Mouse (Mus musculus) embryo, embryonic 10 days (tissue): ENCODE results near the gene Gm4881.
A peak's percentile ranks its signal among the peaks of the same experiment; 100 is the strongest.

Experiments
- DNase-seq: peaks from one replicate; pipeline ENCODE4 v3.0.0-alpha.2; 2015; ENCODE audit warnings: low spot score

Gene Gm4881

GRCm38 (mm10) chr7:24944257-24944950 is at the start of gene Gm4881:
Gm4881 (minus strand) TSS chr7:24944494.
- no peak for DNase-seq

DNA sequence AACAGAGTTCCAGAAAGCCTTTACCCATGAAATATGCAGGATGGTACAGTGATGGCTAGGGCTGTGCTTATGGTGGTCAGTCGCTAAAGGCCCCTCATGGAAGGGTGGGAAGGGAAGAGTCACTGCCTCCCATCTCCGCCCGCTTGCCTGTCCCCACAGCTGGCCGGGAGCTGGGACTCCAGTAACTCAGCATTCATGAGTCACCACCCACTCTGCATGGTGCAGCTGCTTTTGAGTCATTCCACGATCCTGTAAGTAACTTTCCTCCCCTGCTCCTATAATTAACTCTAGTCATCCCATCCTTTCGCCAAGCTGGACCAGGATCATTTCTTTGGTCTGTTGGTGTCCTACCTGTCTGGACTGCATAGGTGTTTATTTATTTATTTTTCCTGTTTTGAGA is 48.8 kb upstream of the Gm4881 start:
- DNase-seq, result no peak

DNA sequence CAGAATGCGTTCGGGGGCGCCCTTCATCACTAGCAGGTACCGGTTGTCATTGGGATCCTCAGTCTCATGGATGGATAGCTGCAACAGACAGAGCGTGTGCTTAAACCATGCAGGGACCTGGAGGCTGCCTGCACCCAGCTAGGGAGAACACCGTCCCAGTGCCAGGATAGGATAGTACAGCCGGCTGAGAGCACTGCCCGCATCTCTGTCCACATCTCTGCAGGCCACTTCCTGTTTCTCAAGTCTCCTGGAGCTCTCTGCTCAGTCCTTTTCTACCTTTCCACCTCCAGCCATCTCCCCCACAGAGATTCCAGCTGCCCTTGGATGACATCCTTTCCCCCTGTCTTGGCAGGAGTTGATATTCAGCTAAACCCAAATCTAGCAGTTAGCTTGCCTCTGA is 46.2 kb upstream of the Gm4881 start:
- no peak for DNase-seq

- no peak for DNase-seq
Observed at GRCm38 (mm10) chr7:24987941-24988340, 43.6 kb upstream of the Gm4881 start.

DNA sequence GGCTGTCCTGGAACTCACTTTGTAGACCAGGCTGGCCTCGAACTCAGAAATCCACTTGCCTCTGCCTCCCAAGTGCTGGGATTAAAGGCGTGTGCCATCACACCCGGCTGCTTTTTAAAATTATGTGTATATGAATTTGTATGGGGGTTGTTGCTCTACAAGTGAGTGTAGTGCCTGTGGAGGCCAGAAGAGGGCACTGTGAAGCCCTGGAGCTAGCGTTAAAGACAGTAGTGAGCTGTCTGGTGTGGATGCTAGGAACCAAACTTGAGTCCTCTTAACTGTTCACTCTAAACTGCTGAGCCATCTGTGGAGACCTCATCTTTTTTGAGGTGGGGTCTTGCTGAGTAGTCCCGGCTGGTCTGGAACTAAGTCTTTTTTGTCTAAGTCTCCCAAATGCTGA is 41.5 kb upstream of the Gm4881 start:
- DNase-seq, result no peak

DNA sequence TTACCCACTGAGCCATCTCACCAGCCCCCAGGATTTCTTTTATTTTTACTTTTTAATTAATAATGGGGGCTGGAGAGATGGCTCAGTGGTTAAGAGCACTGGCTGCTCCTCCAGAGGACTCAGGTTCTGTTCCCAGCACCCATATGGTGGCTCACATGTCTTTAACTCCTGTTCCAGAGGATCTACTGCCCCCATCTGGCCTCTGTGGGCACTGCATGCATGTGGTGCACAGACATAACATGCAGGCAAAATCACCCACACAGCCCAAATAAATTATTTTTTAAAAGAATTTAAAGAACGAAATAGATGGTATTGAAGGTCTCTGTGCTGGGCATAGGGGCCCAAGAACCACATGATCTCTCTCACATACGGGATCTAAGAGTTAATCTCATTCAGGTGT is 40.0 kb upstream of the Gm4881 start:
- no peak for DNase-seq

DNA sequence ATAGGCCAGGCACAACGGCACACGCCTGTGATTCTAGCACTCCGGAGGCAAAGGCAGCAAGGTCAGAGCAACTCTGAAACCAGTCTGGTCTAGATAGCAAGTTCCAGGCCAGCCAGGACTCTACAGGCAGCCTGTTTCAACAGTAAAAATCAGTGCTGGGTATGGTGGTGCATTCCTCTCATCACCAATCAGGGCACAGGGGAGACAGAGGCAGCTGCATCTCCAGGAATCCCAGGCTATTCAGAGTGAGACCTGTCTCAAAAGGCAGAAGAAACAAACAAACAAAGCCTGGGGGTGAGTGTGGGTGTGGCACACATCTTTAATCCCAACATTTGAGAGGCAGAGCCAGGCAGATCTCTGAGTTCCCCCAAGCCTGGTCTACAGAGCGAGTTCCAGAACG is 39.1 kb upstream of the Gm4881 start:
- no peak for DNase-seq

- DNase-seq, result no peak
Observed at GRCm38 (mm10) chr7:24980439-24980838, 36.1 kb upstream of the Gm4881 start.

DNA sequence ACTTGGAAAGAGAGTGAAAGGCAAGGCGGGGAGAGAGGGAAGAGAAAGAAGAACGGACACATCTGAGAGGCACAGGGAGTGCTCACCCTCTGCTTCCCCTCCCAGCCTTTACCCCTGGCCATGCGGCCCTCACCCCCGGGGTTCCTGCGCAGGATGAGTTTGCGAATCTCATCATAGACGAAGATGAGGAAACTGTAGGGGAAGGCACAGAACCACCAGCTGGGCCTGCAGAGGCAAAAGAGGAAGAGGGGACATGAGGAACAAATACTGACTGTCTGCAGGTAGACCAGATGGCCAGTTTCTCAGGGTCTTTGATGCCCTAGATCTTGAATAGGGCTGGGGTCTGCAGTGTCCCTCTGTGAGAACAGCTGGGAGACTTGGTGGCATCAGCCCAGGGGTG is 34.5 kb upstream of the Gm4881 start:
- DNase-seq, result no peak

DNA sequence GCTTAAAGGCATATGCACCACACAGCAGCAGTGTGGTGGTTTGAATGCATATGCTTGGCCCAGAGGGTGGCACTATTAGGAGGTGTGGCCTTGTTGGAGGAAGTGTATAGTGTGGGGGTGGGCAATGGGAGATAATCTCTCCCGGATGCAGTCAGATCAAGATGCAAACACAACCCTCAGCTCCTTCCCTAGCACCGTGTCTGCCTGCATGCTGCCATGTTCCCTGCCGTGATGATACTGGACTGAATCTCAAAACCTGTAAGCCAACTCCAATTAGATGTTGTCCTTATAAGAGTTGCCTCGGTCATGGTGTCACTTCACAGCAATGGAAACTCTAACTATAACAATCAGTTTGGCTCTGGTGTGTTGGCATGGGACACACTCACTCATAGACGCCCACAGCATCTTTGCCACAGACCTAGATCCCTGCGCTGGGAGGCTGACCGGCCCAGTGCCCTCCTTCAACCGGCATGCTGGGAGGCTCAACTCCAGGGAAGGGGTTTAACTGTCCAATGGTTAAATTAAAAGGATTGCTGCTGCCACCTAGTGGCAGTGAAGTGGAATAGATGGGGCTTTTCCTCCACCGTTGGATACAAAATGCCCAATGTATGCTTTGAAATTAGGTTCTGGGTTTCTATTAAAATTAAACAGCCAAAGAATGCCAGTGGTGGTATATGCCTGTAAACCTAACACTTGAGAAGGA is 30.8 kb upstream of the Gm4881 start:
- peak; percentile 68 for DNase-seq

GRCm38 (mm10) chr7:24973902-24974301 is 29.6 kb upstream of the Gm4881 start:
- DNase-seq, result no peak

DNA sequence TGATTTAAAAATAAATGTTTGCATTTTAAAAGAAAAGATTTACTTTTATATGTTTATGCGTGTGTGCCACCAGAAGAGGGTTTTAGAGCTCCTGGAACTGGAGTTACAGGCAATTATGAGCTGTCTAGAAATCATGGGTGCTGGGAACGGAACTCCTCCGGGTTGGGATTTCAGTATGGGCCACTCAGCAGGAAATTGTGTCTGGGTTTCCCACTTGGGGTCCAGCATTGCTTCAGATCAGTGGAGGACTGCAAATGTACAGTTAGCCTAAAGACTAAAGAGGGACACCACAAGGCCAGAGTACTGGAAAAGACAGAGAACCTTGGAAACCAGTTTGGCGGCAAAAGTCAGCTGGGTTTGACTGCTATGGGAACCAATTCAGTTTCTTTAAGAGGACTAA is 28.9 kb upstream of the Gm4881 start:
- DNase-seq, result no peak

GRCm38 (mm10) chr7:24971972-24972893 is 27.9 kb upstream of the Gm4881 start, which contains the start of gene Rabac1:
Rabac1 (minus strand) TSS chr7:24972754.
- peak; percentile 97 for DNase-seq

DNA sequence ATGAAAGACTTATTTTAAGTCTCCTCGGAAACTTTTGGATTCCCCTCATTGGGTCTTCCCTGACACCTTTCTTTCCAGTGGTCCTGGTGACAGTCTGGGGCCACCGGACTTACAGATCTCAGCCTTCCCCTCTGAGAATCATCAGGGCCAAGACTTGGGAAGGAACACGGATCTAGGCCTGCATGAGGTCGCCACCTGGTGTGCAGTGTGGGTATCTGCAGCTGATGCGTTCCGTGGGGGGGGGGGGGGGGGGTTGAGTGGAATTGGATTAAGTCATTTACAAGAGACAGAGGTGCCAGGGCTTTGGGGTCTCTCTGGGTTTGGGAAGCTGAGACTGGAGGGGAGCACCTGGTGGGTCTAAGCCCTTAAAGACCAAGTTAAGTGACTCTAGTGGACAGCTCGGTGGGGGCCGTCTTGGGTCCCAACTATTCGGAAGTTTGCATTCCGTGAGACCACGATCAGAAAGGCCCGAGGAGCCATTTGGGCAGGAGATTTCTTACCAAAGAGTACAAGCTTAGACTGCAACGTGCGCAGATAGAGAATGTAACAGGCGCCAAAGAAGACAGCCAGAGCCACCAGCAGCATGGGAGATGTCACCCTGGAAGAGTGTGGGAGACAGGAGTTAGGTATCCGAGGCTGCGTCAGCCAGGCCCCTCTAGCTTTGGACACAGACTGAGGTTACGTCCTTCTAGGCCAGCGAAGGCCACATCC is 27.1 kb upstream of the Gm4881 start:
- peak; percentile 81 for DNase-seq

- DNase-seq, result no peak
Observed at GRCm38 (mm10) chr7:24970341-24970740, 26.0 kb upstream of the Gm4881 start.

- no peak for DNase-seq
Observed at GRCm38 (mm10) chr7:24969805-24970204, 25.5 kb upstream of the Gm4881 start.

- DNase-seq, result no peak
Observed at GRCm38 (mm10) chr7:24968463-24968862, 24.2 kb upstream of the Gm4881 start.

GRCm38 (mm10) chr7:24967966-24968365 is 23.7 kb upstream of the Gm4881 start:
- DNase-seq, result no peak

- peak; percentile 91 for DNase-seq
Observed at GRCm38 (mm10) chr7:24964897-24965535, 20.7 kb upstream of the Gm4881 start.

- DNase-seq, result no peak
Observed at GRCm38 (mm10) chr7:24964288-24964687, 20.0 kb upstream of the Gm4881 start.

DNA sequence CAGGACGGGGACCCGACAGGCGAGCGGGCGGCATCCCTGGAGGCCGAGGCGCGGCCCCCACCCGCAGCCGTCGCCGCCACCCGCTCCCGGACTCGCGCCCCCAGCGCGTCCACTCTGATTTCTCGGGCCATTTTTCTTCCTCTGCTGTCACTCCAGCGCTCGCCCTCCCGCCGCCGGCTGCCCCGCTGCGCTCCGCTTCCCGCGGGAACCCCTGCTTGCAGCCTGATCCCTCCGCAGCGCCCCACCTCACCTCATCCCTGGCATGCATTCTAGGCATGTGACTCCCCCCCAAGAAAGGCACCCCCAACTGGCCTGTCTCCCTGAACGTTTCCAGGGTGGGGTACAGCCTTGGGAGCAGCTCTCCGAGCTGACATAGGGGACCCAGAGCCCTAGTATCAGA is 10.9 kb upstream of the Gm4881 start:
- no peak for DNase-seq
